Mouse (Mus musculus) liver, postnatal 0 days (tissue): Measurements from ENCODE around the gene Gnb1. TPM values are rescaled to one million over a fixed set of nuclear protein-coding genes. Genes with fewer than 3 reads are reported as not detected.

Experiments used
- ATAC-seq: fragments of 200-750 bp; cut with Nextera tagmentation; 2 replicates; pipeline ENCODE4 v1.8.0; 2017; ENCODE audit warnings: mild to moderate bottlenecking, moderate library complexity
- DNase-seq: peaks from one replicate; pipeline ENCODE4 v3.0.0-alpha.2; 2016
- H3K27ac ChIP-seq: fragments of 300-500 bp; sonication (generic); 2 replicates; pipeline ENCODE4 v1.5.1; 2014; ENCODE audit warnings: antibody characterized with exemption, moderate library complexity, mild to moderate bottlenecking, low read depth
- H3K27me3 ChIP-seq: fragments of 300-500 bp; sonication (generic); 2 replicates; pipeline ENCODE4 v1.6.1; 2014; ENCODE audit warnings: low read length, control low read depth, mixed read lengths; ENCODE audit not compliant: insufficient read depth
- H3K36me3 ChIP-seq: fragments of 300-500 bp; sonication (generic); replicated peaks from 2 replicates; pipeline ENCODE4 v1.6.1; 2014; ENCODE audit warnings: mild to moderate bottlenecking, control low read depth, low read length, moderate library complexity, mixed read lengths; ENCODE audit not compliant: insufficient read depth
- H3K4me1 ChIP-seq: fragments of 300-500 bp; sonication (generic); 2 replicates; pipeline ENCODE4 v1.6.1; 2014; ENCODE audit warnings: antibody characterized with exemption, mild to moderate bottlenecking, control low read depth; ENCODE audit not compliant: insufficient read depth
- H3K4me2 ChIP-seq: fragments of 300-500 bp; sonication (generic); 2 replicates; pipeline ENCODE4 v1.6.1; 2014; ENCODE audit warnings: low read depth, mild to moderate bottlenecking, low read length, moderate library complexity, mixed read lengths
- H3K4me3 ChIP-seq: fragments of 300-500 bp; sonication (generic); 2 replicates; pipeline ENCODE4 v1.5.1; 2014; ENCODE audit warnings: low read depth, low read length
- H3K9ac ChIP-seq: fragments of 300-500 bp; sonication (generic); replicated peaks from 2 replicates; pipeline ENCODE4 v1.6.1; 2014; ENCODE audit warnings: mild to moderate bottlenecking, moderate library complexity
- H3K9me3 ChIP-seq: fragments of 300-500 bp; sonication (generic); 2 replicates; pipeline ENCODE4 v1.6.1; 2016; ENCODE audit warnings: mild to moderate bottlenecking, control low read depth, low read length, mixed read lengths
- CTCF ChIP-seq: sonication (generic); IDR thresholded peaks from 2 replicates; pipeline ENCODE4 v1.5.1; 2016; ENCODE audit warnings: antibody characterized with exemption, low read depth
- EP300 ChIP-seq: IDR thresholded peaks from 2 replicates; pipeline ENCODE4 v1.6.1; 2016; ENCODE audit warnings: antibody characterized with exemption, low read depth, mild to moderate bottlenecking
- WGBS: fragments of 180-500 bp; shearing (Covaris S2); extraction: QIAGEN DNeasy Blood & Tissue Kit; methylation state at CpG from one replicate; pipeline ENCODE4 v1.1.7; 2014; ENCODE audit not compliant: insufficient replicate concordance; 5-methylcytosine and 5-hydroxymethylcytosine counted together
- polyA plus RNA-seq: library from polyadenylated mRNA; unstranded; fragments of >200 nt; fragmentation: Nextera tagmentation; extraction: Ambion mirVana; gene quantifications from 2 replicates; pipeline ENCODE4 v1.2.1, GENCODE M21; 2015

Gene Gnb1
- polyA plus RNA-seq, 1 experiment from 2014 or later: 88.4 TPM

- DNase-seq: no peak
- no peak for TF ChIP-seq CTCF
- no peak for TF ChIP-seq EP300
- Histone ChIP-seq H3K27me3 (no peaks in the 10 kb centered on the region), H3K4me1 (peaks cover 10% of the 10 kb centered on the region), H3K36me3 (no peaks in the 10 kb centered on the region), H3K9ac (no peak overlapping the region), H3K27ac (0 out of 2 replicates have a peak overlapping the region, but pooled peaks have one; percentile 35), H3K4me3 (no peak overlapping the region), H3K4me2 (peak overlapping the region; percentile 61), H3K9me3 (no peaks in the 10 kb centered on the region)
- 78% methylated on average over 6 of the region's 6 CpGs for WGBS
- no peak for ATAC-seq
Measured at GRCm38 (mm10) chr4:155482125-155482480, 9.1 kb upstream of the Gnb1 start.

DNA sequence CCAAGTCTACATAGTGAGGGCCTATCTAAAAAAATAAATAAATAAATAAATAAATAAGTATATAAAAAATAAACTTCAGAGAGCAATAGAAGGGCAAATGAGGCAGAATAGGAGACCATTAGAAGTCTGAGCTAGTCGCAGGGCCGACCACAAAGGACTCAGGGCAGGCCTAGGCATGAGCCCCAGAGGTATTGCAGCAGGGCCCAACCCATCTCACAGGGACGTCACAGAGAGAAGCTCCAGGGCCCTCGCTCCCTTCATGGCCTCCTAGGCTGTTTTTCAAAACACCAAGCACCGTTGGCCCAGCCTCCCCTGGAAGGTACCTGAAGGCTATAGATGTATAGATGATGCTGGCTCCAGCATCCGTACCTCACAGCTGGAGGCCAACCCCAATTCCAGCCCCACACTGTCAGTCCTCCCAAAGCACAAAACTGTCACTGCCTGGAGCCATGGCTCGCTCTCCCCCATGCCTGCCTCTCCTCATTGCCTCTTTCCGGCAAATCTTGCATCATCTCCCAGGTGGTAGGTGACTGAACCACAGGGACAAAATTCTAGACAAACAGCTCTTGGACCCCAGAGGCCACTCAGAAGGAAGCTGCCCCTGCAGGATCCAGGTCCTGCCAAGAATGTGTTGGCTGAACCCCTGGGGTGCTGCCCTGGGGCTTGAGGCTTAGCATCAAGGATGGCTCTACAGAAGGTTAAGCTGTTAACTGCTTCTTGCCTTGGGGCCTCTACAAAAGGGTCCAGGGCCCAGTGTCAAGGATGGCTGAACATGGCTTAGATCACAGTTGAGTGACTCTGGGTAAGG lies 8.2 kb upstream of the Gnb1 start:
- Histone ChIP-seq H3K4me2 (no peak overlapping the region), H3K36me3 (no peaks in the 10 kb centered on the region), H3K9ac (no peak overlapping the region), H3K9me3 (no peaks in the 10 kb centered on the region), H3K4me1 (peaks cover 17% of the 10 kb centered on the region), H3K4me3 (no peak overlapping the region), H3K27me3 (no peaks in the 10 kb centered on the region), H3K27ac (no peak overlapping the region)
- 79% methylated on average over 8 of the region's 8 CpGs for WGBS
- no peak for TF ChIP-seq EP300
- TF ChIP-seq CTCF: no peak
- ATAC-seq (no peak), DNase-seq (no peak)

GRCm38 (mm10) chr4:155485521-155485920 lies 5.6 kb upstream of the Gnb1 start:
- H3K4me2 ChIP-seq: no peak overlapping the region
- DNase-seq: no peak
- no peak overlapping the region for H3K27ac ChIP-seq
- H3K9me3 ChIP-seq: no peaks in the 10 kb centered on the region
- peaks cover 43% of the 10 kb centered on the region for H3K4me1 ChIP-seq
- TF ChIP-seq EP300 (no peak), CTCF (no peak)
- 47% methylated on average over 3 of the region's 3 CpGs for WGBS
- no peak for ATAC-seq
- no peaks in the 10 kb centered on the region for H3K36me3 ChIP-seq
- H3K9ac ChIP-seq: no peak overlapping the region
- no peaks in the 10 kb centered on the region for H3K27me3 ChIP-seq
- H3K4me3 ChIP-seq: no peak overlapping the region

- Histone ChIP-seq H3K27ac (peak overlapping the region; percentile 86), H3K9ac (no peak overlapping the region), H3K4me1 (peaks cover 44% of the 10 kb centered on the region), H3K9me3 (no peaks in the 10 kb centered on the region), H3K4me3 (no peak overlapping the region), H3K27me3 (no peaks in the 10 kb centered on the region), H3K36me3 (no peaks in the 10 kb centered on the region), H3K4me2 (peak overlapping the region; percentile 64)
- no peak for ATAC-seq
- DNase-seq: no peak
- TF ChIP-seq EP300 (no peak), CTCF (no peak)
- WGBS: 27% methylated on average over 3 of the region's 3 CpGs
Measured at GRCm38 (mm10) chr4:155487746-155488145, 3.4 kb upstream of the Gnb1 start.

DNA sequence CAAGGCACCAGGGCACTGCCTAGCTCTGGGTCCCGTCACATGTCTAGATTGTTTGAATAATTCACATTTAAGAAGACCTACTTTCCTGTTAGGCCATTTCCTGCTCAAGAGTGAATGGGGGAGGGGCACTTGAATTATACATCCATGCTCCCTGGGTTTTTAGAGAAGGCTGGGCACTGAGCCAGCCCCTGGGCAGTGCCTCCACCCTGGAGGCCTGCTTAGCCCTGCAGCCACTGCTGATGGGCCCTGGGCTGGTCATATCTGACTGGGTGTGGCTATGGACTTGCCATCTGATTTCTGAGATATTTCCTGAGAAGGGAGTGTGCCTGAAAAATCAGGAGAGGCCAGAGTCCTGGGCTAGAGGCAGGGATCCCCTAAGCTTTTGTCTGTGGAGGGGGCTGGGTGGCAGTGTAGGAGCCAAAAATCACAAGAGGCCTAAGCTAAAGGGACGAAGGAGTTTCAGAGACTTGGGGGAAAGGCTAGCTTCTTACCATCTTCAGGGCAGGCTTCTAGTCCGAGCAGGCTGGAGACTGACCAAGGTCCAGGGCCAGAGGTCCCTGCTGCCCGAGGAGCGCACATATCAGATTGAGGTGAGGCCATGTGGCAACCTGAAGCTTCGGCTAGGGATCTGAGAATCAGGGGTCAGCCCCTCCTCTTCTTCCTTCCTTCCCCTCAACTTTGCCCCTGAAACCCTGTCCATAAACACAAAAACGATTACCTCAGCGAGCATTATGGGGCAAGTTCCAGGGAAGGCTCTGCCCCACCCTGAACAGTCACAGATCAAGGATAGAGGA lies 2.7 kb upstream of the Gnb1 start:
- H3K9ac ChIP-seq: peak overlapping the region; percentile 42; the same call in 1 of the 2 replicates
- H3K27me3 ChIP-seq: no peaks in the 10 kb centered on the region
- WGBS: 29% methylated on average over 8 of the region's 8 CpGs
- H3K27ac ChIP-seq: peak overlapping the region; percentile 86
- ATAC-seq: peak; percentile 51
- TF ChIP-seq EP300 (peak; percentile 56; the same call in 1 of the 2 replicates), CTCF (no peak)
- no peaks in the 10 kb centered on the region for H3K9me3 ChIP-seq
- peaks cover 47% of the 10 kb centered on the region for H3K4me1 ChIP-seq
- H3K4me3 ChIP-seq: no peak overlapping the region
- H3K36me3 ChIP-seq: no peaks in the 10 kb centered on the region
- H3K4me2 ChIP-seq: peak overlapping the region; percentile 64
- peak; percentile 78 for DNase-seq

- Histone ChIP-seq H3K4me3 (no peak overlapping the region), H3K4me1 (peaks cover 52% of the 10 kb centered on the region)
Measured at GRCm38 (mm10) chr4:155489101-155489970, 1.8 kb upstream of the Gnb1 start.

More at GRCm38 (mm10) chr4:155489101-155489970, 1.8 kb upstream of the Gnb1 start:
- Histone ChIP-seq H3K36me3 (no peaks in the 10 kb centered on the region), H3K4me2 (peak overlapping the region; percentile 64), H3K27ac (peak overlapping the region; percentile 86), H3K9ac (no peak overlapping the region), H3K27me3 (no peaks in the 10 kb centered on the region), H3K9me3 (no peaks in the 10 kb centered on the region)
- no peak for DNase-seq
- TF ChIP-seq CTCF (no peak), EP300 (no peak)
- no peak for ATAC-seq
- WGBS: 52% methylated on average over 9 of the region's 9 CpGs
